Mouse (Mus musculus) kidney, embryonic 15.5 days (tissue): ENCODE measurements at regions not wholly inside any gene's neighbourhood (a gene's known extent, or its start where the extent isn't known, plus 50 kb on each side); places are given as distances from the start of the nearest gene placed in this dataset.

Source experiments
- ATAC-seq: fragments of 200-750 bp; cut with Nextera tagmentation; replicated peaks from 2 replicates; pipeline ENCODE4 v1.8.0; 2017; ENCODE audit warnings: moderate TSS enrichment; ENCODE audit not compliant: low FRiP score
- H3K27ac ChIP-seq: fragments of 300-500 bp; sonication (generic); 2 replicates; pipeline ENCODE4 v1.5.1; 2015; ENCODE audit warnings: mild to moderate bottlenecking, inconsistent platforms
- H3K27me3 ChIP-seq: fragments of 300-500 bp; sonication (generic); 2 replicates; pipeline ENCODE4 v1.6.1; 2015; ENCODE audit warnings: inconsistent platforms
- H3K36me3 ChIP-seq: fragments of 300-500 bp; sonication (generic); 2 replicates; pipeline ENCODE4 v1.6.1; 2015; ENCODE audit warnings: inconsistent platforms
- H3K4me1 ChIP-seq: fragments of 300-500 bp; sonication (generic); 2 replicates; pipeline ENCODE4 v1.6.1; 2015; ENCODE audit warnings: inconsistent platforms
- H3K4me2 ChIP-seq: fragments of 300-500 bp; sonication (generic); 2 replicates; pipeline ENCODE4 v1.6.1; 2015; ENCODE audit warnings: moderate library complexity, mild to moderate bottlenecking, inconsistent platforms
- H3K4me3 ChIP-seq: fragments of 300-500 bp; sonication (generic); replicated peaks from 2 replicates; pipeline ENCODE4 v1.5.1; 2015; ENCODE audit warnings: mild to moderate bottlenecking, inconsistent platforms
- H3K9ac ChIP-seq: fragments of 300-500 bp; sonication (generic); 2 replicates; pipeline ENCODE4 v1.6.1; 2015; ENCODE audit warnings: mild to moderate bottlenecking, inconsistent platforms
- H3K9me3 ChIP-seq: fragments of 300-500 bp; sonication (generic); replicated peaks from 2 replicates; pipeline ENCODE4 v1.6.1; 2016; ENCODE audit warnings: inconsistent platforms

GRCm38 (mm10) chr2:146802973-146803372, 52.7 kb upstream of the Kiz start:
- Histone ChIP-seq H3K36me3 (no peaks in the 10 kb centered on the region), H3K4me1 (no peaks in the 10 kb centered on the region), H3K9ac (no peak overlapping the region), H3K27ac (no peak overlapping the region), H3K9me3 (no peaks in the 10 kb centered on the region), H3K4me2 (no peak overlapping the region), H3K27me3 (no peaks in the 10 kb centered on the region), H3K4me3 (no peak overlapping the region)
- ATAC-seq = no peak
